Mouse (Mus musculus) E14TG2a.4 (cell line): ENCODE data around the gene Gm49369.

Experiments
- CTCF ChIP-seq: conservative IDR thresholded peaks from 2 replicates; pipeline ENCODE4 v1.5.1; 2014; ENCODE audit warnings: low read length
- NANOG ChIP-seq: IDR thresholded peaks from 2 replicates; pipeline ENCODE4 v1.6.1; 2014; ENCODE audit warnings: borderline replicate concordance, low read length, mixed read lengths
- POU5F1 ChIP-seq: IDR thresholded peaks from 2 replicates; pipeline ENCODE4 v1.6.1; 2014; ENCODE audit warnings: low read length, borderline replicate concordance

- no peak for TF ChIP-seq CTCF
- TF ChIP-seq POU5F1: no peak
- TF ChIP-seq NANOG: no peak
Observed at GRCm38 (mm10) chr7:142419887-142420286, 37.4 kb upstream of the Gm49369 start.
